Mouse (Mus musculus) kidney, postnatal 0 days (tissue): ENCODE data around the gene Tmem117. TPM values are rescaled to one million over a fixed set of nuclear protein-coding genes. Genes with fewer than 3 reads are reported as not detected.

ENCODE experiments used
- ATAC-seq: fragments of 200-750 bp; cut with Nextera tagmentation; replicated peaks from 2 replicates; pipeline ENCODE4 v1.8.0; 2017; ENCODE audit warnings: low read depth, moderate number of reproducible peaks, moderate TSS enrichment, moderate library complexity; ENCODE audit not compliant: low FRiP score
- DNase-seq: peaks from one replicate; pipeline ENCODE4 v3.0.0-alpha.2; 2016; ENCODE audit warnings: low spot score
- H3K27ac ChIP-seq: fragments of 300-500 bp; sonication (generic); 2 replicates; pipeline ENCODE4 v1.5.1; 2014; ENCODE audit warnings: mild to moderate bottlenecking
- H3K27me3 ChIP-seq: fragments of 300-500 bp; sonication (generic); 2 replicates; pipeline ENCODE4 v1.6.1; 2014; ENCODE audit warnings: low read length, mixed read lengths; ENCODE audit not compliant: insufficient read depth
- H3K36me3 ChIP-seq: fragments of 300-500 bp; sonication (generic); 2 replicates; pipeline ENCODE4 v1.6.1; 2014; ENCODE audit warnings: low read length, mixed read lengths; ENCODE audit not compliant: insufficient read depth
- H3K4me1 ChIP-seq: fragments of 300-500 bp; sonication (generic); replicated peaks from 2 replicates; pipeline ENCODE4 v1.6.1; 2014; ENCODE audit warnings: antibody characterized with exemption, low read length, mixed read lengths; ENCODE audit not compliant: insufficient read depth
- H3K4me2 ChIP-seq: fragments of 300-500 bp; sonication (generic); 2 replicates; pipeline ENCODE4 v1.6.1; 2014; ENCODE audit warnings: mild to moderate bottlenecking, low read length, moderate library complexity, mixed read lengths
- H3K4me3 ChIP-seq: fragments of 300-500 bp; sonication (generic); replicated peaks from 2 replicates; pipeline ENCODE4 v1.5.1; 2014; ENCODE audit warnings: low read depth, low read length
- H3K9ac ChIP-seq: fragments of 300-500 bp; sonication (generic); 2 replicates; pipeline ENCODE4 v1.6.1; 2014; ENCODE audit warnings: low read depth, low read length
- H3K9me3 ChIP-seq: fragments of 300-500 bp; sonication (generic); replicated peaks from 2 replicates; pipeline ENCODE4 v1.6.1; 2016; ENCODE audit warnings: low read length, inconsistent platforms, mixed read lengths
- CTCF ChIP-seq: IDR thresholded peaks from 2 replicates; pipeline ENCODE4 v1.5.1; 2016; ENCODE audit warnings: antibody characterized with exemption, low read depth, mild to moderate bottlenecking, moderate library complexity
- WGBS: fragments of 180-500 bp; shearing (Covaris S2); extraction: QIAGEN DNeasy Blood & Tissue Kit; methylation state at CpG from one replicate; pipeline ENCODE4 v1.1.7; 2014; 5-methylcytosine and 5-hydroxymethylcytosine counted together
- polyA plus RNA-seq: library from polyadenylated mRNA; unstranded; fragments of >200 nt; fragmentation: Nextera tagmentation; extraction: Ambion mirVana; gene quantifications from 2 replicates; pipeline ENCODE4 v1.2.1, GENCODE M21; 2015

Gene Tmem117
- polyA plus RNA-seq, 1 experiment from 2014 or later: 24.3 TPM

- no peak for TF ChIP-seq CTCF
- H3K9ac ChIP-seq: no peak overlapping the region
- DNase-seq (no peak), ATAC-seq (no peak)
- H3K4me3 ChIP-seq: no peak overlapping the region
- no peak overlapping the region for H3K27ac ChIP-seq
- H3K36me3 ChIP-seq: no peaks in the 10 kb centered on the region
- H3K9me3 ChIP-seq: no peaks in the 10 kb centered on the region
- 90% methylated on average over 9 of the region's 9 CpGs for WGBS
- no peaks in the 10 kb centered on the region for H3K4me1 ChIP-seq
- no peak overlapping the region for H3K4me2 ChIP-seq
- H3K27me3 ChIP-seq: no peaks in the 10 kb centered on the region
These were observed 366.3 kb downstream of the Tmem117 start for GRCm38 (mm10) chr15:94995352-94995751.

DNA sequence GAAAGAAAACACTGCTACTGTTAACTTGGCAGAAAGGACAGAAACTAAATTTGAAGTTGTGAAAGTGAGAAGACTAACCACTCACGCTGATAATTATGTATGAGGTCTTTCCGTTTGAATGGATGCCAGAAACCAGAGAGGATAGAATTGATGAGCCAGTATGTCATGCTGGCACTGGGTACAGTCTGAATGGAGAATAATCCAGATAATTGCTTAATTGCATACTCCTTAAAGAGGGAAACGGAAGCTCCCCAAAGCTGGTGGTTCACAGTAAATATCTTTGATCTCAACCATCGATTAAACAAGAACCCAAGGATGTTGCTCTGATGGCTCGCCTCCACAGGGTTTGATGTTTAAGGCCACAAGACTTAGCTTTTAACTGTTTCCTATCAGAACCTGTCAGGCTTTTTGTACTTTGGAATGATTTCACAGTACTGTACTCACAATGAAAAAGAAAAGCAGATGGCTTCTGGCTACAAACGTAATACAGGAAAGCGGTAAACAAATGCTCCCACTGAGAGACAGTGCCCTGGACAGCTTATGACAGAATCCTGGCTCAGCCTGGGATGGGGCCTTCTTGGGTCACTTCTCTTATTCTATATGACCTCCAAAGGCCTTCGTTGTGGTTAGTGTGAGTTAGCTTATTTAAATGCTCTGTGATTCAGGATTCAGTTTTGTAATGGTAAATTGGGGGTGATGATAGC lies 376.2 kb downstream of the Tmem117 start:
- WGBS: 57% methylated on average over 8 of the region's 8 CpGs
- H3K36me3 ChIP-seq: no peaks in the 10 kb centered on the region
- no peak overlapping the region for H3K9ac ChIP-seq
- no peaks in the 10 kb centered on the region for H3K4me1 ChIP-seq
- no peak for TF ChIP-seq CTCF
- no peak overlapping the region for H3K4me2 ChIP-seq
- H3K27ac ChIP-seq: no peak overlapping the region
- no peak for DNase-seq
- no peak overlapping the region for H3K4me3 ChIP-seq
- H3K27me3 ChIP-seq: no peaks in the 10 kb centered on the region
- ATAC-seq: no peak
- no peaks in the 10 kb centered on the region for H3K9me3 ChIP-seq

DNA sequence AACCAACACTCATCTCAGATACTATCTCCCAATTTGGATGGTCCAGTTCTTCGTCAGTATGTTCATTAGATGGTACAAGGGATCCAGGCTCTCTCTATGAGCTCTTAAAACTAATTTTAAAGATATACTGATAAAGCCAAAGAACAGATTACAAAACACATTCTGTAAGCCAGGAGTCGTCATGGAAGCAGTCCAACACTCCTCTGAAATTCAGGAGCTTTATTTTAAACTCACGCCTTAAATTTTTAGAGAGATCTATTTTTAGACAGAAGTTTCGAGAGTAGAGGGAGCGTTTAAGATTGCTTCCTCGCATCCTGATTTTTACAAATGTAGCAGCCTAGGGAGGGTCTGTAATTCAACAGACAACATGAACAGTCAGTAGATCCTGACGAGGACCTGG lies 393.2 kb downstream of the Tmem117 start:
- WGBS: 65% methylated on average over 7 of the region's 7 CpGs
- Histone ChIP-seq H3K36me3 (no peaks in the 10 kb centered on the region), H3K27me3 (no peaks in the 10 kb centered on the region), H3K4me3 (no peak overlapping the region), H3K9me3 (no peaks in the 10 kb centered on the region), H3K9ac (no peak overlapping the region), H3K27ac (no peak overlapping the region), H3K4me2 (no peak overlapping the region), H3K4me1 (no peaks in the 10 kb centered on the region)
- ATAC-seq: no peak
- no peak for TF ChIP-seq CTCF
- no peak for DNase-seq

- H3K9ac ChIP-seq: no peak overlapping the region
- no peaks in the 10 kb centered on the region for H3K9me3 ChIP-seq
- no peak for DNase-seq
- no peak overlapping the region for H3K4me2 ChIP-seq
- no peak overlapping the region for H3K27ac ChIP-seq
- no peaks in the 10 kb centered on the region for H3K36me3 ChIP-seq
- no peaks in the 10 kb centered on the region for H3K4me1 ChIP-seq
- no peak for TF ChIP-seq CTCF
- WGBS: 58% methylated on average over 6 of the region's 6 CpGs
- H3K27me3 ChIP-seq: no peaks in the 10 kb centered on the region
- no peak overlapping the region for H3K4me3 ChIP-seq
- ATAC-seq: no peak
These were observed 395.4 kb downstream of the Tmem117 start for GRCm38 (mm10) chr15:95024401-95024800.

DNA sequence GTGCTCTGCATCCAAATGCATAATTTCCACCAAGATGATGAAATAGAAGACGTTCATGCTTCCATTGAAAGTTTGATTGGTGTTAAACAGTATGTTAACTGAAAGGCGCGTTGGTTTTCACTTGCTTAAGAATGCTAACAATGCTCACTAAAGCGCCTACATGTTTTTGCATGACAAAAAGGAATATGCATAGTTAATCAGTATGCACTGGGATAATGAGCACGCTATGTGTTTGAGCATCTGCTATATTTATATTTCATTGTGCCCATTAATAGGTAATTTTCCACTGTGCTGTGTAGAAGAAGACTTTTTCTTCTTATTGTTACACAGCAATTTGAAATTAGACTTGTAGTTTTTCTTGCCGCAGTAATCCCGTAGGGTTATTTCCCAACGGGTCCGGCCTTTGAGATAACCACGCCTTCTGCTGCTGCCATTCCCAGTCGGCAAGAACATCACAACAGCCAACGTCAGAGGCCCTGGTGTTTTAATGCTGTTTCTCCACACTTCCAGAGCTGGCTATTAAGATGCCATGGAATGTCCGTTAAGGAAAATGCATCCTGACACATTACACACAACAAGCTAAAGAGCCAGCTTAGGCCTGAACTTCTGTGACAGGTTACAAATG lies 399.9 kb downstream of the Tmem117 start:
- no peak overlapping the region for H3K4me2 ChIP-seq
- no peak overlapping the region for H3K27ac ChIP-seq
- 86% methylated on average over 13 of the region's 13 CpGs for WGBS
- H3K36me3 ChIP-seq: no peaks in the 10 kb centered on the region
- TF ChIP-seq CTCF: no peak
- ATAC-seq (no peak), DNase-seq (no peak)
- no peaks in the 10 kb centered on the region for H3K9me3 ChIP-seq
- H3K4me3 ChIP-seq: no peak overlapping the region
- H3K9ac ChIP-seq: no peak overlapping the region
- H3K4me1 ChIP-seq: no peaks in the 10 kb centered on the region
- H3K27me3 ChIP-seq: no peaks in the 10 kb centered on the region

DNA sequence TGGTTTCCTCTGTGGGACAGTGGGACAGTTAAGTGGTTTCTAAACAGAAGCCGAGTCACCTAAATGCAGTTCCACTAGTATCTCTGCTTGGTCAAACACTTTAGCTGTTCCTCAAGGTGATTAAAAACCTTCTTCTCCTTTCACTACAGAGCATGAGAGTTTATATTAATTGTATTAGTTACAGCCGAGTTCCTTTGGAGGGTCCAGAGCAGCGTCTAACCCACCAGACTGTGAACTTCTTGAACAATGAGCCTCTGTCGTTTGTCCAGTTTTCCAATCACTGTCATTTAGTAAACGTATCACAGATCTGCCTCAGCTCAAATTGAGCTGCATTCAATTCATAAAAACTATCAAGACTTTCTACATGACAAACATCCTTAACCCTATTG lies 400.4 kb downstream of the Tmem117 start:
- Histone ChIP-seq H3K4me2 (no peak overlapping the region), H3K4me3 (no peak overlapping the region), H3K27me3 (no peaks in the 10 kb centered on the region), H3K9ac (no peak overlapping the region), H3K4me1 (no peaks in the 10 kb centered on the region), H3K36me3 (no peaks in the 10 kb centered on the region), H3K27ac (no peak overlapping the region), H3K9me3 (no peaks in the 10 kb centered on the region)
- no peak for ATAC-seq
- TF ChIP-seq CTCF: no peak
- no peak for DNase-seq
- WGBS: 49% methylated on average over 5 of the region's 5 CpGs
